Mouse (Mus musculus): ENCODE data around the gene Wfdc21.

DNA sequence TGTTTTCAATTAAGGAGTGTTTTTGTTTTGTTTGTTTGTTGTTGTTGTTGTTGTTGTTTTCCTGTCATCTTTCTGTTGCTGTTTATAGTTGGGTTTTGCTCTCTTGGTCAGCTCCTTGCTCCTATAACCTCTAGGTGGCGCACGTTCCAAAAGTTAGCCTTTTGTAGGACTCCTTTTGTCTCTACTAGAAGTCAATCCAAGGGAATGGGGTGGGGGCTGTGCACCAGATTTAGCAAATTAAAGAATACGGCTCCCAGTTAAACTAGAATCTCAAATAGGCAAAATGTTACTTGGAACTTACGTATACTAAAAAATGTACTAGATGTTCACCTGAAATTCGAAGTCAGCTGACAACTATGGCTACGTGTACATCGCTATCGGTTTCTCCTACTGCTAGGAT, 55.4 kb downstream of the Wfdc21 start:
- TF ChIP-seq POLR2A (IDR thresholded peaks at IDR 0.05; ENCODE audit: low read depth, low read length) (no peak), CTCF (IDR thresholded peaks at IDR 0.05; ENCODE audit: borderline replicate concordance, insufficient read depth, low read length) (no peak)

All from embryonic fibroblast, embryonic 13.5 days (primary cell).